Mouse (Mus musculus) gonadal fat pad, adult 2 months (tissue): Measurements from ENCODE around the gene Mep1a. TPM values are rescaled to one million over a fixed set of nuclear protein-coding genes. Genes with fewer than 3 reads are reported as not detected.
"Not testable (repeated sequence)": the region's sequence is repeated elsewhere in the genome, so short reads cannot be mapped to it uniquely, and the experiment has no call there.

Experiments used
- DNase-seq: peaks from one replicate; pipeline ENCODE4 v3.0.0-alpha.2; 2012; ENCODE audit warnings: low read depth
- polyA plus RNA-seq: library from polyadenylated mRNA; depleted of rRNA; stranded (reverse); fragments of >200 nt; gene quantifications from 2 replicates; pipeline ENCODE4 v1.2.3, GENCODE M21; 2012; rRNA removed

The Mep1a gene
- 2.5 and 5.3 TPM in 2 replicates for polyA plus RNA-seq

GRCm38 (mm10) chr17:43502592-43502991 lies at the start of gene Mep1a:
Gene Mep1a (minus strand): TSS chr17:43502812.
- no peak for DNase-seq

GRCm38 (mm10) chr17:43551122-43551630 lies 48.6 kb upstream of the Mep1a start:
- DNase-seq, result no peak

- DNase-seq, result no peak
Observed at GRCm38 (mm10) chr17:43544040-43544439, 41.4 kb upstream of the Mep1a start.

- DNase-seq, result no peak
Observed at GRCm38 (mm10) chr17:43543539-43543938, 40.9 kb upstream of the Mep1a start, which contains the start of gene Ankrd66. Gene Ankrd66 (minus strand): TSS chr17:43543639.

- DNase-seq, result no peak
Observed at GRCm38 (mm10) chr17:43538767-43539166, 36.2 kb upstream of the Mep1a start.

- not testable (repeated sequence) for DNase-seq
Observed at GRCm38 (mm10) chr17:43536841-43537240, 34.2 kb upstream of the Mep1a start.

GRCm38 (mm10) chr17:43534362-43535222 lies 32.0 kb upstream of the Mep1a start:
- no peak for DNase-seq

- DNase-seq, result no peak
Observed at GRCm38 (mm10) chr17:43531192-43531591, 28.6 kb upstream of the Mep1a start.

GRCm38 (mm10) chr17:43530507-43530906 lies 27.9 kb upstream of the Mep1a start:
- no peak for DNase-seq

- no peak for DNase-seq
Observed at GRCm38 (mm10) chr17:43520166-43520565, 17.6 kb upstream of the Mep1a start.

- DNase-seq, result no peak
Observed at GRCm38 (mm10) chr17:43518644-43519409, 16.2 kb upstream of the Mep1a start.

- DNase-seq, result peak; percentile 33
Observed at GRCm38 (mm10) chr17:43510782-43511181, 8.2 kb upstream of the Mep1a start.

GRCm38 (mm10) chr17:43504594-43504934 lies 2.0 kb upstream of the Mep1a start:
- DNase-seq, result no peak

GRCm38 (mm10) chr17:43503861-43504593 lies 1.4 kb upstream of the Mep1a start:
- DNase-seq, result no peak

- DNase-seq, result no peak
Observed at GRCm38 (mm10) chr17:43501631-43502030, 981 bp downstream of the Mep1a start.

GRCm38 (mm10) chr17:43501223-43501622 lies 1.4 kb downstream of the Mep1a start:
- DNase-seq, result no peak

- no peak for DNase-seq
Observed at GRCm38 (mm10) chr17:43500513-43500912, 2.1 kb downstream of the Mep1a start.

GRCm38 (mm10) chr17:43497521-43497920 lies 5.1 kb downstream of the Mep1a start:
- no peak for DNase-seq

- no peak for DNase-seq
Observed at GRCm38 (mm10) chr17:43495502-43495901, 7.1 kb downstream of the Mep1a start.

GRCm38 (mm10) chr17:43490371-43490770 lies 12.2 kb downstream of the Mep1a start:
- DNase-seq, result not testable (repeated sequence)

GRCm38 (mm10) chr17:43488439-43489151 lies 14.0 kb downstream of the Mep1a start:
- DNase-seq, result no peak
